Mouse (Mus musculus): Measurements from ENCODE around the gene Pyroxd2.
"Not testable (repeated sequence)": the region's sequence is repeated elsewhere in the genome, so short reads cannot be mapped to it uniquely, and the experiment has no call there.

The Pyroxd2 gene

GRCm38 (mm10) chr19:42690256-42690655 is 62.3 kb downstream of the Pyroxd2 start:
- no peak for DNase-seq (ENCODE audit: extremely low read depth, low read depth)

GRCm38 (mm10) chr19:42689786-42690185 is 62.8 kb downstream of the Pyroxd2 start:
- DNase-seq (ENCODE audit: extremely low read depth, low read depth) = no peak

GRCm38 (mm10) chr19:42689321-42689720 is 63.3 kb downstream of the Pyroxd2 start:
- no peak for DNase-seq (ENCODE audit: extremely low read depth, low read depth)

GRCm38 (mm10) chr19:42682776-42683175 is 69.8 kb downstream of the Pyroxd2 start:
- not testable (repeated sequence) for DNase-seq (ENCODE audit: extremely low read depth, low read depth)

GRCm38 (mm10) chr19:42678191-42678590 is 74.4 kb downstream of the Pyroxd2 start:
- no peak for DNase-seq (ENCODE audit: extremely low read depth, low read depth)

- no peak for DNase-seq (ENCODE audit: extremely low read depth, low read depth)
Measured at GRCm38 (mm10) chr19:42677452-42677851, 75.1 kb downstream of the Pyroxd2 start.

GRCm38 (mm10) chr19:42676931-42677330 is 75.6 kb downstream of the Pyroxd2 start:
- DNase-seq (ENCODE audit: extremely low read depth, low read depth) = no peak

All from MEL-GATA-1-ER (cell line).